ENCODE assay signal across 19 mouse cellular contexts in genomic region chr17:57253306-57253705, GRCm38 (mm10). TPM values are rescaled to one million over a fixed set of nuclear protein-coding genes. Genes with fewer than 3 reads are reported as not detected.
"Had no signal": no experiment of that assay in that cellular context is flagged by ENCODE, and none has a peak within 500 bp of the region (broad histone marks: within the 10 kb centered on the region; RNA-seq: fewer than 3 reads in every experiment).

No protein-coding gene starts in this region.

- H3K9ac ChIP-seq: lung, embryonic 14.5 days; midbrain, embryonic 12.5 days; neural tube, embryonic 13.5 days; neural tube, embryonic 15.5 days had no signal

- H3K36me3 ChIP-seq: neural tube, embryonic 15.5 days had no signal

- H3K27ac ChIP-seq: midbrain, embryonic 10.5 days; midbrain, embryonic 12.5 days; neural tube, embryonic 13.5 days; neural tube, embryonic 15.5 days had no signal

- DNase-seq: lung, adult 18-20 months; lung, embryonic 14.5 days; lung, postnatal 10 days; midbrain, embryonic 14.5 days; retina, postnatal 1 day; right cerebral cortex, adult 18-20 months; right cerebral cortex, postnatal 25 days; right cerebral cortex, postnatal 4 days; spleen, adult 18-20 months; thymus, adult 18-20 months; thymus, postnatal 14 days; thymus, postnatal 36 days had no signal

- H3K9me3 ChIP-seq: midbrain, embryonic 10.5 days; midbrain, embryonic 12.5 days; neural tube, embryonic 13.5 days; neural tube, embryonic 15.5 days had no signal

- ATAC-seq: midbrain, embryonic 16.5 days had no signal

- H3K4me2 ChIP-seq: lung, embryonic 14.5 days; midbrain, embryonic 12.5 days; neural tube, embryonic 13.5 days; neural tube, embryonic 15.5 days had no signal

- H3K4me3 ChIP-seq: midbrain, embryonic 10.5 days; midbrain, embryonic 12.5 days; myocyte; neural tube, embryonic 13.5 days; neural tube, embryonic 15.5 days had no signal

- H3K27me3 ChIP-seq: midbrain, embryonic 12.5 days; neural tube, embryonic 13.5 days; neural tube, embryonic 15.5 days had no signal

RNA-seq across cellular contexts. Expression of gene C3, which starts 25.4 kb away (rescaled TPM):
- polyA plus RNA-seq: midbrain, embryonic 10.5 days had no signal

RNA-seq across cellular contexts. Expression of gene Vav1, which starts 25.6 kb away (rescaled TPM):
- polyA plus RNA-seq: myocyte had no signal

RNA-seq across cellular contexts. Expression of gene Tnfsf14, which starts 59.3 kb away (rescaled TPM):
- polyA plus RNA-seq: midbrain, embryonic 14.5 days; midbrain, embryonic 16.5 days; myocyte; neural tube, embryonic 13.5 days; neural tube, embryonic 15.5 days; stomach, embryonic 14.5 days had no signal
